Mouse (Mus musculus): ENCODE results near the gene Entpd5. TPM values are rescaled to one million over a fixed set of nuclear protein-coding genes. Genes with fewer than 3 reads are reported as not detected.
A peak's percentile ranks its signal among the peaks of the same experiment; 100 is the strongest.

Entpd5 gene
- polyA plus RNA-seq, 2 experiments = 7.7 to 12.2 TPM

DNA sequence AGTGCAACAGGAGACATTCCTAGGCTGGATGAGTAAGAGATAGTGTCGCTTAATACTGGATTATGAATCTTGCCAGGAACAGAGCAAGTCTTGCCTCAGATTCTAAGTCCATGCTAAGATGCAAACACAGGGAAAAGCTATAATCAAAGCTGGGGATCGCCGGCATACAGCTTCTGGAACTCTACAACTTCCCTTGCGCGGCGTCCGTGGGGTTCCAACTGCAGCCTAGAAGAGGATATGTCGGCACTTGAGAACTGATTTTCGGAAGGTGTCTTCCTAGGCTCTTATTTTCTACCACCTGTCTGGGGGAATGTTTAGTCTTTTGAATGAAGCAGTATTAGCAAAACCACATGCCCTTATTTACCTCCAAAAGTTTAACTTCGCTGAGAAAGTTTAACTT, 41.1 kb upstream of the Entpd5 start:
- 47% methylated on average over 10 of the region's 10 CpGs for WGBS
- no peaks in the 10 kb centered on the region for H3K9me3 ChIP-seq (ENCODE audit: control insufficient read depth, low read length)
- 0 out of 2 replicates have a peak, but pooled peaks cover 6% of the 10 kb centered on the region for H3K4me1 ChIP-seq (ENCODE audit: control insufficient read depth, insufficient read depth, low read length)
- H3K27me3 ChIP-seq (ENCODE audit: control insufficient read depth, insufficient read depth, low read length) = no peaks in the 10 kb centered on the region
- H3K9ac ChIP-seq (ENCODE audit: low read depth, low read length, severe bottlenecking) = peak overlapping the region; percentile 57; the same call in 1 of the 2 replicates
- H3K4me3 ChIP-seq (replicated peaks; ENCODE audit: low read length) = peak overlapping the region; percentile 60; the same call in 1 of the 2 replicates
- H3K36me3 ChIP-seq (ENCODE audit: control insufficient read depth, insufficient read depth, low read length) = no peaks in the 10 kb centered on the region
- no peak overlapping the region for H3K27ac ChIP-seq (replicated peaks; ENCODE audit: low read depth, low read length)
- TF ChIP-seq POLR2A (IDR thresholded peaks at IDR 0.05; ENCODE audit: borderline replicate concordance, extremely low read depth, insufficient read depth, insufficient read length) = no peak
- no peak for ATAC-seq (ENCODE audit: low FRiP score, low read depth)
- peak overlapping the region; percentile 90 for H3K4me2 ChIP-seq (replicated peaks; ENCODE audit: low read depth, low read length, severe bottlenecking)
- DNase-seq (ENCODE audit: low spot score) = no peak

DNA sequence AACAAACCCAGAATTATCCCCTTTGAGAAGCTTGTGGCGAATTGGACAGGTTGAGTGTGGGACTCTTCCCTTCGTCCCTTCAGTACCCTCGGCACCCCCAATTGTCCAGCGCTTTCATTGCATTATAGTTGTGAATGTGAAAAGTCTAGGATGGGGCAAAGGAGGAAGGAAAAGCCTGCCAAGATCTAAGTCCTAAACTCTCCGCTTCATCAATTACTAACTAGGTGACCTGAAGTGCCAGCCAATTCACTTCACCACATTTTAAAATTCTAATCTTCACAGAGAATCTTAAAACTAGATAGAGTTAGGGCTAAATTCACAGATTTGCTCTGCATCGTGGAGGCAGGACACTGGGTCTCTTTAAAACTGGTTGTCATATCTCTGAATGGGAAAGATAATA, 39.4 kb upstream of the Entpd5 start:
- Histone ChIP-seq H3K4me3 (replicated peaks; ENCODE audit: low read length) (no peak overlapping the region), H3K36me3 (ENCODE audit: control insufficient read depth, insufficient read depth, low read length) (no peaks in the 10 kb centered on the region), H3K9me3 (ENCODE audit: control insufficient read depth, low read length) (no peaks in the 10 kb centered on the region), H3K27ac (replicated peaks; ENCODE audit: low read depth, low read length) (no peak overlapping the region), H3K9ac (ENCODE audit: low read depth, low read length, severe bottlenecking) (no peak overlapping the region), H3K27me3 (ENCODE audit: control insufficient read depth, insufficient read depth, low read length) (no peaks in the 10 kb centered on the region), H3K4me2 (replicated peaks; ENCODE audit: low read depth, low read length, severe bottlenecking) (no peak overlapping the region), H3K4me1 (ENCODE audit: control insufficient read depth, insufficient read depth, low read length) (0 out of 2 replicates have a peak, but pooled peaks cover 6% of the 10 kb centered on the region)
- ATAC-seq (ENCODE audit: low FRiP score, low read depth) (no peak), DNase-seq (ENCODE audit: low spot score) (no peak)
- 88% methylated on average over 6 of the region's 6 CpGs for WGBS
- no peak for TF ChIP-seq POLR2A (IDR thresholded peaks at IDR 0.05; ENCODE audit: borderline replicate concordance, extremely low read depth, insufficient read depth, insufficient read length)

DNA sequence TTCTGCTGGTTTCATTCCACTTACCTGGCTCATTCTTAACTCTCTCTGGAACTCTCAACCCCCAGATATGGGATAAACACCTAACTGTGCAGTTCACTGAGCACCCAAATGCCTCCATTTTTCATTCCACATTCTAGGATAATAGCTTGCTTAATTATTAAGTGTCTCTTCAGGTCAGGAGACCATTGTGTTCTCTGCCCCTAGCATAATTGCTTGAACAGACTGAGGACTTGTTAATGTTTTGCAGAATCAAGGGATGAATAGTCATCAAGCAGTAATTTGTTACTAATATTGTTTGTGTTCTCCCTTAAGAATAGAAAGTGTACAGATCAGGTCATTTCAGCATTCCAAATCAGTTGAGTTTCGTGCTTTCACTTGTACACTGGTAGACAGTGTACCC, 38.6 kb upstream of the Entpd5 start:
- no peak for TF ChIP-seq POLR2A (IDR thresholded peaks at IDR 0.05; ENCODE audit: borderline replicate concordance, extremely low read depth, insufficient read depth, insufficient read length)
- Histone ChIP-seq H3K36me3 (ENCODE audit: control insufficient read depth, insufficient read depth, low read length) (no peaks in the 10 kb centered on the region), H3K4me3 (replicated peaks; ENCODE audit: low read length) (no peak overlapping the region), H3K9me3 (ENCODE audit: control insufficient read depth, low read length) (no peaks in the 10 kb centered on the region), H3K4me2 (replicated peaks; ENCODE audit: low read depth, low read length, severe bottlenecking) (no peak overlapping the region), H3K27ac (replicated peaks; ENCODE audit: low read depth, low read length) (no peak overlapping the region), H3K4me1 (ENCODE audit: control insufficient read depth, insufficient read depth, low read length) (0 out of 2 replicates have a peak, but pooled peaks cover 6% of the 10 kb centered on the region), H3K9ac (ENCODE audit: low read depth, low read length, severe bottlenecking) (no peak overlapping the region), H3K27me3 (ENCODE audit: control insufficient read depth, insufficient read depth, low read length) (no peaks in the 10 kb centered on the region)
- ATAC-seq (ENCODE audit: low FRiP score, low read depth) (no peak), DNase-seq (ENCODE audit: low spot score) (no peak)
- WGBS = 70% methylated on average over 1 of the region's 1 CpGs

DNA sequence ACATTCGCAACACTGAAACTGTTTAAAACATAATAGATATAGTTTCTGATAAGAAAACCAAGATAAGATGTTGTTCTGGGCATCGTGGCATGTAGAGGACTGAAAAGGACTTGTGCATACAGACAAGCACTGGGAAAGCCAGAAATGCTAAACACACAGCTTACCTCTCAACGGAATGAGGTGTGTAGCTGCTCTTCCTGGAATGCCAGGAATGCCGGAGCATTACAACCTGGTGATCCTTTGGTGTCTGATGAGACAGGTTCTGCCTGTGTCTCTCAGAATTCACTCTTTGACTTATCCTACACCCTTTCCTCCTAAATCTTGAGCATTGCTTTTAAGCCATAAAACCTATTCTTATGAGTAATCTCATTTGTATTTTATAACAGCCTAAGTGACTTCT, 33.7 kb upstream of the Entpd5 start:
- TF ChIP-seq POLR2A (IDR thresholded peaks at IDR 0.05; ENCODE audit: borderline replicate concordance, extremely low read depth, insufficient read depth, insufficient read length) = no peak
- WGBS = 67% methylated on average over 4 of the region's 4 CpGs
- Histone ChIP-seq H3K9ac (ENCODE audit: low read depth, low read length, severe bottlenecking) (no peak overlapping the region), H3K9me3 (ENCODE audit: control insufficient read depth, low read length) (no peaks in the 10 kb centered on the region), H3K27me3 (ENCODE audit: control insufficient read depth, insufficient read depth, low read length) (no peaks in the 10 kb centered on the region), H3K4me1 (ENCODE audit: control insufficient read depth, insufficient read depth, low read length) (no peaks in the 10 kb centered on the region), H3K36me3 (ENCODE audit: control insufficient read depth, insufficient read depth, low read length) (no peaks in the 10 kb centered on the region), H3K4me3 (replicated peaks; ENCODE audit: low read length) (no peak overlapping the region), H3K4me2 (replicated peaks; ENCODE audit: low read depth, low read length, severe bottlenecking) (no peak overlapping the region), H3K27ac (replicated peaks; ENCODE audit: low read depth, low read length) (no peak overlapping the region)
- ATAC-seq (ENCODE audit: low FRiP score, low read depth) = no peak
- no peak for DNase-seq (ENCODE audit: low spot score)

DNA sequence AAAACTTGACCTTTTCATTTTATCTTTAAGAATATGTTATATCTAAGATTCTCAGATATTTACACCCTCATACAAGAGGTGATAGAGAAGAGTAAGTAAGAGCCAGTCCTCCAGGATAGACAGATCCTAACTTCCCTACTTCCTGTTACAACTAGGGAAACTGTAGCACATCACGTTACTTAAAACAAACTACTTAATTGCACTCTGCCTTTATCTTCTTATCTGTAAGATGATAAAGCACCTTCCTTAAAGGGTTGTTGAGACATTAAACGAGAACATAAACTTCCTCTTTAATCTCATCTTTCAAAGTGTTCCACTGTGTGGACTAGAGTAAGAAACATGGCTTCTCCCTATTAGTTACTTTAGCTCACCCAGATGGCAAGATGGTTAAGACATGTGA, 29.9 kb upstream of the Entpd5 start:
- Histone ChIP-seq H3K27ac (replicated peaks; ENCODE audit: low read depth, low read length) (no peak overlapping the region), H3K36me3 (ENCODE audit: control insufficient read depth, insufficient read depth, low read length) (no peaks in the 10 kb centered on the region; the same call in 1 of the 2 replicates), H3K4me1 (ENCODE audit: control insufficient read depth, insufficient read depth, low read length) (no peaks in the 10 kb centered on the region), H3K4me3 (replicated peaks; ENCODE audit: low read length) (no peak overlapping the region), H3K9me3 (ENCODE audit: control insufficient read depth, low read length) (no peaks in the 10 kb centered on the region), H3K9ac (ENCODE audit: low read depth, low read length, severe bottlenecking) (no peak overlapping the region), H3K27me3 (ENCODE audit: control insufficient read depth, insufficient read depth, low read length) (no peaks in the 10 kb centered on the region), H3K4me2 (replicated peaks; ENCODE audit: low read depth, low read length, severe bottlenecking) (no peak overlapping the region)
- TF ChIP-seq POLR2A (IDR thresholded peaks at IDR 0.05; ENCODE audit: borderline replicate concordance, extremely low read depth, insufficient read depth, insufficient read length) = no peak
- ATAC-seq (ENCODE audit: low FRiP score, low read depth) (no peak), DNase-seq (ENCODE audit: low spot score) (no peak)
- 63% methylated on average over 2 of the region's 2 CpGs for WGBS

DNA sequence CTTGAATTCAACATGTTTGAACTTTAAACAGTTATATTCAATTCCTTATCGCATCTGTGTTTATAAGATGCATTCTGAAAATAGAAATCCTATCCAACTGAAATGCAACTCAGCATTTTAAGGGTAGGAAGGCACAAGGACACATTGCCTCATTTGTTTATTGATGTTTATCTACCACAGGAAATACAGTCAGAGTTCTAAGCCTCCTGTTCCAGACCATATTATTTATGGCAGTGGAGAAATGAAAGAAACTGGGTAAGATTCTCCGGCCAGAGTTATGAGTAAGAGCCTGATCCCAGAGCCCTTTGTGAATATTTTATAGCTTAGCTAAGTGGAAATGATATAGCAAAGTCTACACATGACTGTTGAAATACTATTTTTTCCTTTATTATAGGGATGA, 21.0 kb upstream of the Entpd5 start:
- Histone ChIP-seq H3K27ac (replicated peaks; ENCODE audit: low read depth, low read length) (no peak overlapping the region), H3K9me3 (ENCODE audit: control insufficient read depth, low read length) (no peaks in the 10 kb centered on the region), H3K4me1 (ENCODE audit: control insufficient read depth, insufficient read depth, low read length) (no peaks in the 10 kb centered on the region), H3K27me3 (ENCODE audit: control insufficient read depth, insufficient read depth, low read length) (no peaks in the 10 kb centered on the region), H3K4me2 (replicated peaks; ENCODE audit: low read depth, low read length, severe bottlenecking) (no peak overlapping the region), H3K9ac (ENCODE audit: low read depth, low read length, severe bottlenecking) (no peak overlapping the region), H3K4me3 (replicated peaks; ENCODE audit: low read length) (no peak overlapping the region), H3K36me3 (ENCODE audit: control insufficient read depth, insufficient read depth, low read length) (peaks cover 2% of the 10 kb centered on the region; the same call in 1 of the 2 replicates)
- 91% methylated on average over 2 of the region's 2 CpGs for WGBS
- DNase-seq (ENCODE audit: low spot score) (no peak), ATAC-seq (ENCODE audit: low FRiP score, low read depth) (no peak)
- no peak for TF ChIP-seq POLR2A (IDR thresholded peaks at IDR 0.05; ENCODE audit: borderline replicate concordance, extremely low read depth, insufficient read depth, insufficient read length)

All from limb, embryonic 14.5 days (tissue).